Comparison of ENCODE assay signal across 8 mouse cellular contexts in genomic region chr2:125247962-125248235, GRCm38 (mm10). TPM values are rescaled to one million over a fixed set of nuclear protein-coding genes. Genes with fewer than 3 reads are reported as not detected.
DNase-seq lines count a peak whose midpoint lies in the region; ATAC-seq and TF ChIP-seq lines count a peak whose summit lies in the region.

No protein-coding gene starts in this region.

- no peak for ATAC-seq in embryonic facial prominence, embryonic 11.5 days (replicated peaks; ENCODE audit: insufficient number of reproducible peaks, low FRiP score, low TSS enrichment, low read depth)
- ATAC-seq in intestine, embryonic 14.5 days (replicated peaks; ENCODE audit: low FRiP score, low TSS enrichment, low read depth): no peak
- peak; percentile 17; the same call in 1 of the 2 replicates for ATAC-seq in neural tube, embryonic 13.5 days (ENCODE audit: low read depth)

- H3K4me3 ChIP-seq in lung, adult 2 months (replicated peaks; ENCODE audit: extremely low read depth, low read depth, low read length): peak overlapping the region; percentile 61
- H3K4me3 ChIP-seq in embryonic facial prominence, embryonic 11.5 days (ENCODE audit: low read depth, low read length): peak overlapping the region; percentile 83
- H3K4me3 ChIP-seq in intestine, embryonic 14.5 days (ENCODE audit: low read depth, low read length): peak overlapping the region; percentile 77
- peak overlapping the region; percentile 79 for H3K4me3 ChIP-seq in neural tube, embryonic 13.5 days

- intact Hi-C loops in gastrocnemius, postnatal 36 days (cut with DNase I): no loop called here

- no peak for TF ChIP-seq POLR2A in lung, adult 2 months (IDR thresholded peaks at IDR 0.05; ENCODE audit: borderline replicate concordance, extremely low read depth, low read depth, low read length)

- TF ChIP-seq CTCF in lung, adult 2 months (IDR thresholded peaks at IDR 0.05; ENCODE audit: insufficient read depth, low read length): no peak

- peak overlapping the region; percentile 90 for H3K27ac ChIP-seq in embryonic facial prominence, embryonic 11.5 days (replicated peaks; ENCODE audit: low read depth, low read length)
- H3K27ac ChIP-seq in intestine, embryonic 14.5 days (ENCODE audit: low read depth): peak overlapping the region; percentile 95
- peak overlapping the region; percentile 91 for H3K27ac ChIP-seq in neural tube, embryonic 13.5 days (replicated peaks)

- peak overlapping the region; percentile 94 for H3K9ac ChIP-seq in embryonic facial prominence, embryonic 11.5 days (replicated peaks; ENCODE audit: low read length)
- peak overlapping the region; percentile 84 for H3K9ac ChIP-seq in intestine, embryonic 14.5 days (ENCODE audit: low read length)
- H3K9ac ChIP-seq in neural tube, embryonic 13.5 days: peak overlapping the region; percentile 88

- no peaks in the 10 kb centered on the region for H3K9me3 ChIP-seq in embryonic facial prominence, embryonic 11.5 days (replicated peaks; ENCODE audit: control insufficient read depth, low read length)
- no peaks in the 10 kb centered on the region for H3K9me3 ChIP-seq in intestine, embryonic 14.5 days (ENCODE audit: control insufficient read depth, low read length)
- no peaks in the 10 kb centered on the region for H3K9me3 ChIP-seq in neural tube, embryonic 13.5 days

- DNase-seq in lung, adult 2 months: no peak
- no peak for DNase-seq in lung, adult 18-20 months
- DNase-seq in embryonic facial prominence, embryonic 11.5 days (ENCODE audit: low spot score): no peak
- no peak for DNase-seq in intestine, embryonic 14.5 days (ENCODE audit: low spot score)
- no peak for DNase-seq in layer of hippocampus, adult 18-20 months (ENCODE audit: low spot score in 2 of 2)
- no peak for DNase-seq in gastrocnemius, postnatal 36 days
- DNase-seq in spleen, adult 18-20 months: no peak

- H3K4me2 ChIP-seq in embryonic facial prominence, embryonic 11.5 days (ENCODE audit: low read depth, low read length): peak overlapping the region; percentile 66
- peak overlapping the region; percentile 52 for H3K4me2 ChIP-seq in intestine, embryonic 14.5 days (ENCODE audit: low read length)
- peak overlapping the region; percentile 74 for H3K4me2 ChIP-seq in neural tube, embryonic 13.5 days

- peaks cover 6% of the 10 kb centered on the region for H3K4me1 ChIP-seq in lung, adult 2 months (ENCODE audit: control insufficient read depth, insufficient read depth, low read length)
- no peaks in the 10 kb centered on the region for H3K4me1 ChIP-seq in embryonic facial prominence, embryonic 11.5 days (ENCODE audit: control insufficient read depth, insufficient read depth, low read length)
- H3K4me1 ChIP-seq in intestine, embryonic 14.5 days (replicated peaks; ENCODE audit: control insufficient read depth, insufficient read depth, low read length): peaks cover 9% of the 10 kb centered on the region; the same call in 1 of the 2 replicates
- H3K4me1 ChIP-seq in neural tube, embryonic 13.5 days (replicated peaks): peaks cover 22% of the 10 kb centered on the region

- peaks cover 4% of the 10 kb centered on the region; the same call in 1 of the 2 replicates for H3K36me3 ChIP-seq in embryonic facial prominence, embryonic 11.5 days (replicated peaks; ENCODE audit: control insufficient read depth, insufficient read depth, low read depth, low read length)
- peaks cover 31% of the 10 kb centered on the region for H3K36me3 ChIP-seq in intestine, embryonic 14.5 days (ENCODE audit: control insufficient read depth, insufficient read depth, low read length)
- peaks cover 8% of the 10 kb centered on the region for H3K36me3 ChIP-seq in neural tube, embryonic 13.5 days

- H3K27me3 ChIP-seq in embryonic facial prominence, embryonic 11.5 days (ENCODE audit: control insufficient read depth, insufficient read depth, low read length): no peaks in the 10 kb centered on the region
- H3K27me3 ChIP-seq in intestine, embryonic 14.5 days (replicated peaks; ENCODE audit: control insufficient read depth, insufficient read depth, low read length): no peaks in the 10 kb centered on the region
- no peaks in the 10 kb centered on the region for H3K27me3 ChIP-seq in neural tube, embryonic 13.5 days

- 1% methylated on average over 9 of the region's 9 CpGs for WGBS in lung, adult 2 months
- 1% methylated on average over 9 of the region's 9 CpGs for WGBS in embryonic facial prominence, embryonic 11.5 days
- WGBS in intestine, embryonic 14.5 days: under 1% methylated on average over 9 of the region's 9 CpGs
- WGBS in neural tube, embryonic 13.5 days: under 1% methylated on average over 9 of the region's 9 CpGs

RNA-seq across cellular contexts. Expression of gene Dut, which starts 0.9 kb away (rescaled TPM):
- 15.1 and 21.2 TPM in 2 replicates for polyA plus RNA-seq in lung, adult 2 months (2012; rRNA removed)
- 230 and 235 TPM in 2 replicates for polyA plus RNA-seq in embryonic facial prominence, embryonic 11.5 days (2014; fragmentation: Nextera tagmentation; extraction: Ambion mirVana)
- polyA plus RNA-seq in intestine, embryonic 14.5 days (2014; fragmentation: Nextera tagmentation; extraction: Ambion mirVana): 157 and 162 TPM in 2 replicates
- 64.7 and 72.2 TPM in 2 replicates for polyA plus RNA-seq in neural tube, embryonic 13.5 days (2015; fragmentation: Nextera tagmentation; extraction: Ambion mirVana)
- 10 to 100 TPM; 24.8 to 31.3 TPM for total RNA-seq in layer of hippocampus, adult 18-20 months (2021)
- 1 to 10 TPM; 7.2 to 9.1 TPM for total RNA-seq in gastrocnemius, postnatal 36 days (2021)
